Mouse (Mus musculus) cerebellum, postnatal 4 days (tissue): ENCODE data around the gene Cdc20b.

ENCODE experiments used
- DNase-seq, 2 experiments: peaks; one replicate each; pipeline ENCODE4 v3.0.0; 2022; ENCODE audit warnings: low spot score in 2 of 2, mixed read lengths in 1 of 2

The Cdc20b gene

GRCm38 (mm10) chr13:113094618-113095017 is 59.7 kb downstream of the Cdc20b start:
- no peak for DNase-seq

- no peak for DNase-seq
Observed at GRCm38 (mm10) chr13:113097011-113097410, 62.1 kb downstream of the Cdc20b start.

- no peak for DNase-seq
Observed at GRCm38 (mm10) chr13:113098406-113098805, 63.5 kb downstream of the Cdc20b start.

DNA sequence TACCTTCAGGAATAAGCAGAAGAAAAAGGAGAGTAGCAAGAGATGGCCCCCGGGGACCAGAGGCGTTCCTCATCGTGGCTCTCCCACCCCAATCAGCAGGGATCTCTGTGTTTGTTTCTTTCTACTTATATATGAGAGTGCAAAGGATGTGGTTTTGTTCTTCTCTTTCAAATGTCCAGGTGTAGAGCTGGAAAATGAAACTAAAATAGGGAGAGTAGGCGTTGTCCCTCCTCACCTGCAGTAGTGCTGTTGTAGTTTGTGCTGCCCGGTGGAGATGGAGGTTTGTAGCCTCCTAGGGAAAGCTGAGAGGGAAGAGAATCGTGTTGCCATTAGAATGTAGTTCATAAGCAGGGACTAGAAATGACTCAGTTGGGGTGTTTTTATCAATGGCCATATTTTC is 66.0 kb downstream of the Cdc20b start, which contains the start of gene Gzma:
Gene Gzma, minus strand, starts transcription at position 103 of the 400 bp plus-strand sequence.
- DNase-seq: no peak

GRCm38 (mm10) chr13:113101804-113102203 is 66.9 kb downstream of the Cdc20b start:
- no peak for DNase-seq

DNA sequence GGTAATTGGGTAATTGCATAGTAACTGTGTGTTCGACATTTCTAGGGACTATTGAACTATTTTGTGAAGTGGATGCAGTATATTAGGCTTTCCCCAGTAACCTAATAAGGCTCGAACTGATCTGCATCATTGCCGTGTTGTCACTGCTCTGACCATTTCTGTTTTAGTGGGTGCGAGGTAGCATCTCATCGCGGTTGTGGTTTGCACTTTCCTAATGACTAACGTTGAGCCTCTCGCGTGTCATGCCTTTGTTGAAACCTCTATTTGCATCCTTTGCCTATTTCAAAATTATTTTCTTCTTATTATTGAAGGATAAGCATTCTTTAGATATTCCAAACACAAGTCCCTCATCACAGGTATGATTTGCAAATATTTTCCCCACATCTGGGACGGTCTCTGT is 69.8 kb downstream of the Cdc20b start:
- DNase-seq: no peak

- no peak for DNase-seq
Observed at GRCm38 (mm10) chr13:113118977-113119376, 84.1 kb downstream of the Cdc20b start.

GRCm38 (mm10) chr13:113120324-113121237 is 85.7 kb downstream of the Cdc20b start:
- no peak for DNase-seq

GRCm38 (mm10) chr13:113121326-113121725 is 86.4 kb downstream of the Cdc20b start:
- no peak for DNase-seq

DNA sequence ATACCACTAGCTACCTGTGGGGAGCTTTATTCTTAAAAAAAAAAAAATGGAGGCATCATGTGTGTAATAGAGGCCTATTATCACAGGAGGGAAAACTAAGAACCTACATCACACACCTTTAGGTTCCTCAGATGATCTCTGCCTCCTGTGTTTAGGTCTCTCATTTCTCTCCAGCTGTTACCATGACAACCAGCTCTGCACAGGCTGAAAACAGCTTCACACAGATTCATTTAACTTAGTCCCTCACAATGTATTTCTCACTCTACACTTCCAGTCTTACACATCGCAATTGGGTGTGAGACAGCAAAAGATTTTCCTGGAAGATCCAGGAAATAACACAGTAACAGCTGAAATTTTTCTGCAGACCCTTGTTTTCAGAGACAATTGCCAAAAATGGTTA is 95.1 kb downstream of the Cdc20b start:
- no peak for DNase-seq

DNA sequence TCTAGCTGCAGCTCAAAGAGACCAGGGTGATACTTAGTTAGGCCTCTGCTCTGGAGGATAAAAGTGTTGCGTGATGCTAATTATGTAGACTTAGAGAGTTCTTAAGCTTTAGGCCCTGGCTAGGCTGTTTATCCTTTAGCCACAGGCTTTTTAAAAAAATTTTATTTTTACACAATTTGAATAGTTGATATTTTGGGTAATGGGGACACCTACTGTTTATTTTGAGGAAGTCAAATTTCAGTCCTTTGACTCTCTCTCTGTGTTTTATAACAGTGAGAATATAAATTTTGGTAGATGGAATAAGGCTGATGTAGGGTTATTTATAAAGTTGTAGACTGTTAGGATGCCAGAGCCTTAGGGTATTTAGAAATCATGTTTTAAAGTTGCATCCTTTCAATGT is 104.7 kb downstream of the Cdc20b start:
- DNase-seq: no peak
